Mouse (Mus musculus) limb, embryonic 11.5 days (tissue): ENCODE results near the gene Gm49378. TPM values are rescaled to one million over a fixed set of nuclear protein-coding genes. Genes with fewer than 3 reads are reported as not detected.

Experiments
- ATAC-seq: fragments of 200-750 bp; cut with Nextera tagmentation; 2 replicates; pipeline ENCODE4 v1.8.0; 2017; ENCODE audit warnings: low read depth; ENCODE audit not compliant: insufficient number of reproducible peaks, low FRiP score, low TSS enrichment
- DNase-seq: peaks from one replicate; pipeline ENCODE4 v3.0.0-alpha.2; 2015; ENCODE audit warnings: low spot score
- H3K27ac ChIP-seq: fragments of 300-500 bp; sonication (generic); replicated peaks from 2 replicates; pipeline ENCODE4 v1.5.1; 2014; ENCODE audit warnings: low read depth, mild to moderate bottlenecking, low read length
- H3K27me3 ChIP-seq: fragments of 300-500 bp; sonication (generic); 2 replicates; pipeline ENCODE4 v1.6.1; 2014; ENCODE audit warnings: mild to moderate bottlenecking, low read length, mixed read lengths; ENCODE audit not compliant: control insufficient read depth, insufficient read depth
- H3K36me3 ChIP-seq: fragments of 300-500 bp; sonication (generic); 2 replicates; pipeline ENCODE4 v1.6.1; 2014; ENCODE audit warnings: mild to moderate bottlenecking, low read length, moderate library complexity, mixed read lengths; ENCODE audit not compliant: control insufficient read depth, insufficient read depth
- H3K4me1 ChIP-seq: fragments of 300-500 bp; sonication (generic); 2 replicates; pipeline ENCODE4 v1.6.1; 2014; ENCODE audit warnings: low read length, mixed read lengths; ENCODE audit not compliant: control insufficient read depth, insufficient read depth
- H3K4me2 ChIP-seq: fragments of 300-500 bp; sonication (generic); 2 replicates; pipeline ENCODE4 v1.6.1; 2014; ENCODE audit warnings: low read depth, mild to moderate bottlenecking, moderate library complexity; ENCODE audit not compliant: severe bottlenecking
- H3K4me3 ChIP-seq: fragments of 300-500 bp; sonication (generic); 2 replicates; pipeline ENCODE4 v1.5.1; 2014; ENCODE audit warnings: low read depth, low read length
- H3K9ac ChIP-seq: fragments of 300-500 bp; sonication (generic); 2 replicates; pipeline ENCODE4 v1.6.1; 2014; ENCODE audit warnings: mild to moderate bottlenecking, low read length
- H3K9me3 ChIP-seq: fragments of 300-500 bp; sonication (generic); 2 replicates; pipeline ENCODE4 v1.6.1; 2016; ENCODE audit warnings: low read length; ENCODE audit not compliant: control insufficient read depth
- WGBS: fragments of 180-500 bp; shearing (Covaris S2); extraction: QIAGEN DNeasy Blood & Tissue Kit; methylation state at CpG from one replicate; pipeline ENCODE4 v1.1.7; 2014; 5-methylcytosine and 5-hydroxymethylcytosine counted together
- polyA plus RNA-seq: library from polyadenylated mRNA; unstranded; fragments of >200 nt; fragmentation: Nextera tagmentation; extraction: Ambion mirVana; gene quantifications from 2 replicates; pipeline ENCODE4 v1.2.1, GENCODE M21; 2014

Gm49378 gene
- polyA plus RNA-seq, 1 experiment from 2014 or later = 2.2 TPM

DNA sequence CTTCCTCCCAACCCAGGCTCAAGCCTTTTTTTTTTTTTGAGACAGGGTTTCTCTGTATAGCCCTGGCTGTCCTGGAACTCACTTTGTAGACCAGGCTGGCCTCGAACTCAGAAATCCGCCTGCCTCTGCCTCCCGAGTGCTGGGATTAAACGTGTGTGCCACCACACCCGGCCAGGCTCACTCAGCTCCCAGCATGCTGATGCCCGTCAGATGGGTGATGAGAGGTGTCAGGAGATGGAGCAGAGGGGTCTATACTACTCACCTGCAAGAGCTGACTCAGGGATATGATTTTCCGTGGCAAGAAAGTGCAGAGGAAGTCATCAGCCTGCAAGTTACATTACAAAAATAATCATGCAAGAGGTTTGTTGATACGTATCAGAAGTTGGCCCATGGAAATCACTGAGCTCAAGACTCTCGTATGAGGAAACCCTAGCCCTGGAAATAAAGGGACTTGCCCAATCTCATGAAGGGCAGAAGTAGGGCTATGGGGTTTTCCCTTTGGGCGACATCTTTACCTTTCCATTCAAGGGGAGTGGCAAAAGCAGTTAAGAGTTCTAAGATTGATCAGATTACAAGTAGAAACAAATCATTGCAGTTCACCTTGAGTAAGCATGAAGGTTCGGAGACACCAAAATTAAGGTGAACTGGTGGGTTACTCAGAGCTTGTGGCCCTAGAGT lies 47.8 kb downstream of the Gm49378 start:
- ATAC-seq = no peak
- no peaks in the 10 kb centered on the region for H3K27me3 ChIP-seq

DNA sequence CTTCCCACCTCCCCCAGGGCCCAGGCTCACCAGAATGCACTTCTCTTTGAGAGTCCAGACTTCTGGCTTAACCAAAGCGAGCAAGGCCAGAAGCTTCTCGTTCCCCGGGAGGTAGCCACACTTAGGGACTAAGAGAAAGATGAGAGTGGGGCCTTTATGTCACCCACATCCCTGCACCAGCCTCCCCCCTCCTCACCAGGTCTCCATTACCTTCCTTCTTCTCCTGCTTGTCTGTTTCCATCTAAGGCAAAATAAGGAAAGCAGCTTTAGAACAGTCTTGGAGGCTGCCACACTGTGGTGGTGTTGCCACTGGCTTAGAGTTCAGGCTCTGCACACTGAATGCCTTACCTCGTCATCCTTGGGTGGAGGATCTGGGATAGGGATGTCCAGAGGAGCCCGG lies 48.4 kb downstream of the Gm49378 start:
- peaks cover 6% of the 10 kb centered on the region; the same call in 1 of the 2 replicates for H3K4me1 ChIP-seq
- no peaks in the 10 kb centered on the region for H3K9me3 ChIP-seq
- no peak overlapping the region for H3K4me3 ChIP-seq
- ATAC-seq (no peak), DNase-seq (no peak)
- H3K4me2 ChIP-seq = no peak overlapping the region
- H3K9ac ChIP-seq = no peak overlapping the region
- no peaks in the 10 kb centered on the region for H3K27me3 ChIP-seq
- 90% methylated on average over 5 of the region's 5 CpGs for WGBS
- H3K36me3 ChIP-seq = peaks cover 2% of the 10 kb centered on the region; the same call in 1 of the 2 replicates
- H3K27ac ChIP-seq = no peak overlapping the region

More for the DNA sequence above, 47.8 kb downstream of the Gm49378 start:
- WGBS = 88% methylated on average over 11 of the region's 11 CpGs
- H3K4me3 ChIP-seq = peak overlapping the region; percentile 97
- H3K9ac ChIP-seq = peak overlapping the region; percentile 28
- H3K9me3 ChIP-seq = no peaks in the 10 kb centered on the region
- H3K4me1 ChIP-seq = peaks cover 6% of the 10 kb centered on the region; the same call in 1 of the 2 replicates
- H3K27ac ChIP-seq = no peak overlapping the region
- DNase-seq = no peak
- H3K36me3 ChIP-seq = peaks cover 2% of the 10 kb centered on the region; the same call in 1 of the 2 replicates
- peak overlapping the region; percentile 92 for H3K4me2 ChIP-seq

DNA sequence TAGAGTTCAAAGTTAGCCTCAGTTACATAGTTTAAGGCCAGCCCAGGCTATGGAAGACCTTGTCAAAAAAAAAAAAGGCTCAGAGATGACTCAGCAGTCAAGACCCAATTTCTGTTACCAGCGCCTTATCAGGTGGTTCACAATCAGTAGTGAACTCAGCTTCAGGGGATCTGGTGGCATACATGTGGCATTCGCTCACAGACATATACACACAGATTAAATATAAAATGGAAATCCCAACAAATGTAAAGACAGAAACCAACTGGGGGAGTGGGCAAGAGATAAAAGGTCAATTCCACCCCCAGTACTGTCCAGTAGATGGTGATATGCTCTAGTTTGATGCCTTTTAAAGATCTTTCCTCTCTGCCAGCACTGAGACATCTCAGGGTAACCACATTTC lies 51.5 kb downstream of the Gm49378 start:
- Histone ChIP-seq H3K9me3 (no peaks in the 10 kb centered on the region), H3K27me3 (no peaks in the 10 kb centered on the region), H3K4me2 (no peak overlapping the region), H3K9ac (no peak overlapping the region), H3K27ac (no peak overlapping the region), H3K4me3 (no peak overlapping the region), H3K36me3 (peaks cover 3% of the 10 kb centered on the region; the same call in 1 of the 2 replicates), H3K4me1 (no peaks in the 10 kb centered on the region)
- 90% methylated on average over 2 of the region's 2 CpGs for WGBS
- DNase-seq = no peak
- ATAC-seq = no peak

DNA sequence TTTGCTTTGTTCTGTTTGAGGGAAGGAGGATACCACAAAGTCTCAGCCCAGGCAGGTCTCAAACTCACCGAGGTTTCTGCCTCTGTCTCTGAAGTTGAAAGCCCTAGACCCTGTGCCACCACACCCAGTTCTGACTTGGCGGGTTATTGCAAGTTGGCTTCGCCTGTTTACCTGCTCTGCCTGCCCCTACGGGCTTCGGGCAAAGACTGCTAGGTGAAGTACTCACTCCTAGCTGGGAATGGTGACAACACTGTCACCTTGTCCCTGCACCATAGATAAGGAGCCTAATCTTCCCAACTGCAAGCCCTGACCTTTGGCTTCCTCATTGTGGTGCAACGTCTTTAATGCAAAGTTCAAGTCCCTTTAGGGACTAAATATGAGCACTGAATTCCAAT lies 52.1 kb downstream of the Gm49378 start:
- no peak overlapping the region for H3K4me3 ChIP-seq
- H3K27ac ChIP-seq = no peak overlapping the region
- no peak overlapping the region for H3K9ac ChIP-seq
- DNase-seq = no peak
- no peak for ATAC-seq
- no peaks in the 10 kb centered on the region for H3K4me1 ChIP-seq
- 49% methylated on average over 6 of the region's 6 CpGs for WGBS
- H3K27me3 ChIP-seq = no peaks in the 10 kb centered on the region
- H3K4me2 ChIP-seq = no peak overlapping the region; the same call in 1 of the 2 replicates
- H3K9me3 ChIP-seq = no peaks in the 10 kb centered on the region
- H3K36me3 ChIP-seq = peaks cover 3% of the 10 kb centered on the region; the same call in 1 of the 2 replicates

DNA sequence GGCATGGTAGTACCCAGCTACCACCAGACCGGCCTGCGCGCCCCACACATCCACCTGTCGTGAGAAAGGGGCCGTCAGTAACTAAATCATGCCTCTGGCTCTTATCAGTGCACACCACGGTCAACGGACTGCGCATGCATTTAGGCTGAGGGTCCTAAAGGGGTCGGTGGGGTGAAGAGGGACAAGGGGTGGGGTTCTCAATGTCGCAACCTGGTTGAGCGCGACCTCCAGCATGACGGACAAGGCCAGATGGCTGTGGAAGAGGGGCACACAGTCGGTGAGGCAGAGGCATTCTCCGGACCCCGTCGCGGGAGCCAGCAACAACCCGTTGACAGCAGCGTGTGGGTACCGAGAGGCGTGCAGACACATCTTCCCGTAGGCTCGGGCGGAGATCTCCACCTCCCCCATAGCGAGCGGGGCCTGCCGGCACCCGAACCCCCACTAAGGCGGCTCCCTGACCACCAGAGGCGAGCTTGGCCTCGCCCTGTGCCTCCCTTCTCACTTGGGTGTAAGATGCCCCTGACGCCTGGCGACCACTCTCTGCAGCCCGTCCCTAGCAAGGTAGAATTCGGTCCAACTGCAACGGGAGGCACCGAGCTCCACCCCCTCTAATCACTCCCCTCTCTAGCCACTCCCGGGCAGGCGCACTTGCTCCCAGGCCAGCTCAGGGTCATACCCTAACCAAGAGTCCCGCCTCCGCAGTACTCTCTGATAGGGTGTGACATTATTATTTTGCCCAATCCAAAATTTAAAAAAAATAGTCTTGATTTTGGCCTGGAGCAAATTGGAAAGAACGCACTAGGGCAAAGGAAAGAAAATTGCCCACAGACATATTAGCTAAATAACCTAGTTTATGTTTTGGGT lies 52.8 kb downstream of the Gm49378 start, which contains the start of gene Emc9:
Gene Emc9, minus strand, starts transcription at position 601 of the 864 bp plus-strand sequence.
- Histone ChIP-seq H3K27ac (no peak within 1 kb of the TSS), H3K36me3 (peaks cover 3% of the 10 kb centered on the region; the same call in 1 of the 2 replicates)
- ATAC-seq = peak; percentile 61; the same call in 1 of the 2 replicates

DNA sequence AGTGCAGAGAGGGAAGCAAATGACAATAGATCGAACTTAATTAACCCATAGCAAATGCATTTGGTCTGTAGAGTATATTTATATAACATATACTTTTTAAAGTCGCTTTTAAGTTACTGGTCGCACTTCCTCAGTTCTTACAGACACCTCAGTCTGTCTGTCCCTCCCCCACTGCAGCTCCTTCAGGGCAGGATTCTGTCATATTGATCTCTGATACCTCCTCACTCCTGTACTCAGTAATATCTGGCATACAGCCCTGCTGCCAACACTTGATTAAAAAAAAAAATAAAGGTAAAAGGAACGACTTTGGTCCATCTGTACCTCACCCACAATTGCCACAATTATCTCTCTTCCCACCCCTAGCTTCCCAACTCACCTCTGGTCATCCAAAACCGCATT lies 53.4 kb downstream of the Gm49378 start:
- peaks cover 3% of the 10 kb centered on the region; the same call in 1 of the 2 replicates for H3K36me3 ChIP-seq
- no peak overlapping the region; the same call in 1 of the 2 replicates for H3K9ac ChIP-seq
- H3K27ac ChIP-seq = no peak overlapping the region
- H3K4me1 ChIP-seq = no peaks in the 10 kb centered on the region
- DNase-seq = no peak
- H3K27me3 ChIP-seq = no peaks in the 10 kb centered on the region
- peak overlapping the region; percentile 46 for H3K4me3 ChIP-seq
- peak overlapping the region; percentile 87 for H3K4me2 ChIP-seq
- no peaks in the 10 kb centered on the region for H3K9me3 ChIP-seq
- no peak for ATAC-seq
- 43% methylated on average over 5 of the region's 5 CpGs for WGBS

More for the DNA sequence above, 52.8 kb downstream of the Gm49378 start, which contains the start of gene Emc9:
- peak within 1 kb of the TSS; percentile 46 for H3K4me3 ChIP-seq
- WGBS = under 1% methylated on average over 43 of the region's 43 CpGs
- H3K4me1 ChIP-seq = no peaks in the 10 kb centered on the region
- H3K9ac ChIP-seq = peak within 1 kb of the TSS; percentile 49
- DNase-seq = peak; percentile 63
- H3K4me2 ChIP-seq = peak within 1 kb of the TSS; percentile 87
- H3K27me3 ChIP-seq = no peaks in the 10 kb centered on the region
- no peaks in the 10 kb centered on the region for H3K9me3 ChIP-seq

DNA sequence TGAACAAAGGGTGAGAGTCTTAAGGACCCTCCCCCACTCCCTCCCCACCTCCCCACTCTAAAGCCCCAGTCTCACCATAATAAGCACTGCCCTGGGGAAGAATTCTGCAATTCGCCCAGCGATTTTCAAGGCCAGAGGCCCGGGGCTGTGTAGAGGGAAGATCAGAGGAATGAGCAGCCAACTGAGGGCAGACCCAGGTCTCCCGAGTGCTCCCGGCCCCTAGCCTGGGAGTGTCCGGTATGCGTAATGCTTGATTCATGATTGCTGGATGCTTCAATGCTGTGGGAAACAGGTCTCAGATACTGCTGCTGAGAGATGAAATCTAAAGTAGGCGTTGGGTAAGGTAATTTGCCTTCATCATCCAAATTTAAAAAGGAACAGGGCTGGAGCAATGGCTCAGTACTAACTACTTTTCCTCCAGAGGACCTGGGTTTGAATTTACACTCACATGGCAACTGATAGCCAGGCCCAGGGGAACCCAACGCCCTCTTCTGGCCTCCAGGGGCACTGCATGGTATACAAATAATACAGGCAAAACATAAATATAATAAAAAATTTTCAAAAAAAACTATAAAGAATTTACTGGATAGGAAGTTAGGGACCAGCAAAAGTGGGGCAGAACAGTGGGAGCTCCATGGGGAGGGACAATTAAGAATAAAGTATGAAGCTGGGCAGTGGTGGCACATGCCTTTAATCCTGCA lies 55.6 kb downstream of the Gm49378 start:
- no peaks in the 10 kb centered on the region for H3K9me3 ChIP-seq
- H3K9ac ChIP-seq = no peak overlapping the region
- 78% methylated on average over 9 of the region's 9 CpGs for WGBS
- H3K4me2 ChIP-seq = no peak overlapping the region
- H3K27me3 ChIP-seq = no peaks in the 10 kb centered on the region
- peaks cover 3% of the 10 kb centered on the region; the same call in 1 of the 2 replicates for H3K36me3 ChIP-seq
- H3K4me1 ChIP-seq = peaks cover 9% of the 10 kb centered on the region; the same call in 1 of the 2 replicates
- H3K4me3 ChIP-seq = no peak overlapping the region
- no peak for ATAC-seq
- no peak for DNase-seq
- no peak overlapping the region for H3K27ac ChIP-seq

DNA sequence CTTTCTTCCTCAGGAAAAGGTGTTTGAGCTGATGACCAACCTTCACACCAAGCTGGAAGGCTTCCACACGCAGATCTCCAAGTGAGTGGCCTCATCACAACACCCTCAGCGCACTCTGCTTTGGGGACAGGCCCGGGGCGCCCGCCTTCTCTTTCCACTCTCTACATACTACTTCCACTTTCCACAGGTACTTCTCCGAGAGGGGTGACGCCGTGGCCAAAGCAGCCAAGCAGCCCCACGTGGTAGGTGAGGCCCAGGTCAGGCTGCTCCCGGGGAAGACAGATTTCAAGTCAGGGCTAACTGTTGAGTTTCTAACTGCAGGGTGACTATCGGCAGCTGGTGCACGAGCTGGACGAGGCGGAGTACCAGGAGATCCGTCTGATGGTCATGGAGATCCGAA lies 57.0 kb downstream of the Gm49378 start:
- peaks cover 3% of the 10 kb centered on the region; the same call in 1 of the 2 replicates for H3K36me3 ChIP-seq
- peaks cover 9% of the 10 kb centered on the region; the same call in 1 of the 2 replicates for H3K4me1 ChIP-seq
- no peaks in the 10 kb centered on the region for H3K27me3 ChIP-seq
- no peak for DNase-seq
- no peak overlapping the region; the same call in 1 of the 2 replicates for H3K9ac ChIP-seq
- H3K27ac ChIP-seq = no peak overlapping the region
- H3K4me3 ChIP-seq = no peak overlapping the region
- H3K4me2 ChIP-seq = no peak overlapping the region
- no peak for ATAC-seq
- no peaks in the 10 kb centered on the region for H3K9me3 ChIP-seq
- WGBS = 90% methylated on average over 16 of the region's 16 CpGs
